Mouse (Mus musculus): Measurements from ENCODE around the gene P2rx4.
A peak's percentile ranks its signal among the peaks of the same experiment; 100 is the strongest.

P2rx4 gene

GRCm38 (mm10) chr5:122756680-122757079 is 49.3 kb downstream of the P2rx4 start:
- DNase-seq (ENCODE audit: low spot score in 2 of 2): peak in 1 of 2 experiments; percentile 65

GRCm38 (mm10) chr5:122763271-122764031 is 56.1 kb downstream of the P2rx4 start:
- DNase-seq (ENCODE audit: low spot score in 2 of 2): peak; percentile 30 to 57

- peak in 1 of 2 experiments; percentile 40 for DNase-seq (ENCODE audit: low spot score in 2 of 2)
These were observed 56.7 kb downstream of the P2rx4 start for GRCm38 (mm10) chr5:122764032-122764464.

- DNase-seq (ENCODE audit: low spot score in 2 of 2): no peak
These were observed 59.9 kb downstream of the P2rx4 start for GRCm38 (mm10) chr5:122767283-122767682.

GRCm38 (mm10) chr5:122769101-122769568 is 61.8 kb downstream of the P2rx4 start:
- DNase-seq (ENCODE audit: low spot score in 2 of 2): no peak

GRCm38 (mm10) chr5:122770304-122770703 is 63.0 kb downstream of the P2rx4 start:
- peak in 1 of 2 experiments; percentile 43 for DNase-seq (ENCODE audit: low spot score in 2 of 2)

- peak; percentile 38 to 86 for DNase-seq (ENCODE audit: low spot score in 2 of 2)
These were observed 63.5 kb downstream of the P2rx4 start for GRCm38 (mm10) chr5:122770806-122771261.

- DNase-seq (ENCODE audit: low spot score in 2 of 2): no peak
These were observed 64.1 kb downstream of the P2rx4 start for GRCm38 (mm10) chr5:122771428-122771827.

- no peak for DNase-seq (ENCODE audit: low spot score in 2 of 2)
These were observed 66.4 kb downstream of the P2rx4 start for GRCm38 (mm10) chr5:122773756-122774155.

GRCm38 (mm10) chr5:122774743-122775611 is 67.6 kb downstream of the P2rx4 start:
- no peak for DNase-seq (ENCODE audit: low spot score in 2 of 2)

GRCm38 (mm10) chr5:122775646-122776286 is 68.4 kb downstream of the P2rx4 start:
- DNase-seq (ENCODE audit: low spot score in 2 of 2): no peak

GRCm38 (mm10) chr5:122777322-122777721 is 70.0 kb downstream of the P2rx4 start:
- DNase-seq (ENCODE audit: low spot score in 2 of 2): no peak

GRCm38 (mm10) chr5:122778231-122779226 is 71.2 kb downstream of the P2rx4 start:
- DNase-seq (ENCODE audit: low spot score in 2 of 2): no peak

All from urinary bladder, postnatal 36 days (tissue).